Mouse (Mus musculus): Measurements from ENCODE around the gene Kremen1. TPM values are rescaled to one million over a fixed set of nuclear protein-coding genes. Genes with fewer than 3 reads are reported as not detected.

Kremen1 gene
- total and polyA plus RNA-seq, 3 experiments, result 1.3 to 4.1 TPM; not detected in 1

DNA sequence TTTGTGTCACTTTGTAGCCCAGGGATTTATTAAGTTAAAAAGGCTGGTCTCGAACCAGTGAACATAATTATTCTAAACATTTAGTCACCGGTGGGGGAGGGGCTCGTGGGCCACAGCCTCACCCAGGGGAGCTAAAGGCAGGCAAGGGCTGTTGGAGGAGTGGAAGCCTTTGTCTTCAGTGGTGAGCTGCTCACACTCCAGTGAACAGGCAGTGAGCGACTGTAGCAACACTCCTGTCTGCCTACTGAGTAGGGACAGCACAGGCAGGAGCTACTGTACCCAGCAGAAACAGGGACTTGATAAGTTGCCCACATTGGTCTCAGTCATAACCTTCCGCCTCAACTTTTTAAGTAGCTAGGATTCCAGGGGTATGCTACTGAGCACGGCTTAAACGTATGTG lies 64.8 kb downstream of the Kremen1 start:
- H3K27me3 ChIP-seq (ENCODE audit: control insufficient read depth in 1 of 2, insufficient read depth in 2 of 2, low read length in 2 of 2), result no peaks in the 10 kb centered on the region
- no peak for DNase-seq (ENCODE audit: low read depth, low spot score)
- no peak for TF ChIP-seq ZMIZ1 (IDR thresholded peaks at IDR 0.05; ENCODE audit: low read depth, low read length)
- TF ChIP-seq JUND (IDR thresholded peaks at IDR 0.05; ENCODE audit: low read depth, low read length), result no peak
- no peak for TF ChIP-seq HCFC1 (IDR thresholded peaks at IDR 0.05; ENCODE audit: low read depth, low read length)
- TF ChIP-seq RAD21 (IDR thresholded peaks at IDR 0.05; ENCODE audit: low read depth, low read length), result no peak
- no peak for TF ChIP-seq NRF1 (IDR thresholded peaks at IDR 0.05; ENCODE audit: insufficient read depth, low read depth, low read length, poor library complexity, severe bottlenecking)
- no peak for TF ChIP-seq SMC3 (IDR thresholded peaks at IDR 0.05; ENCODE audit: low read depth, low read length)
- no peak overlapping the region for H3K4me3 ChIP-seq (ENCODE audit: control insufficient read depth in 1 of 2, insufficient read depth in 1 of 2, low read depth in 2 of 2, low read length in 2 of 2)
- no peaks in the 10 kb centered on the region for H3K4me1 ChIP-seq (ENCODE audit: control insufficient read depth in 1 of 2, insufficient read depth in 2 of 2, low read length in 2 of 2)
- H3K9ac ChIP-seq (ENCODE audit: control insufficient read depth, low read depth, low read length, poor library complexity, severe bottlenecking), result no peak overlapping the region
- H3K36me3 ChIP-seq (ENCODE audit: control insufficient read depth in 1 of 2, insufficient read depth in 2 of 2, low read length in 2 of 2), result no peaks in the 10 kb centered on the region
- H3K79me2 ChIP-seq (ENCODE audit: control insufficient read depth, insufficient read depth, low read length, poor library complexity), result no peaks in the 10 kb centered on the region
- H3K9me3 ChIP-seq (replicated peaks; ENCODE audit: insufficient read depth, low read length), result no peaks in the 10 kb centered on the region
- H3K27ac ChIP-seq (ENCODE audit: control insufficient read depth, low read depth, low read length), result no peak overlapping the region

- Histone ChIP-seq H3K4me3 (ENCODE audit: control insufficient read depth in 1 of 2, insufficient read depth in 1 of 2, low read depth in 2 of 2, low read length in 2 of 2) (no peak overlapping the region), H3K27ac (ENCODE audit: control insufficient read depth, low read depth, low read length) (no peak overlapping the region), H3K79me2 (ENCODE audit: control insufficient read depth, insufficient read depth, low read length, poor library complexity) (no peaks in the 10 kb centered on the region), H3K4me1 (ENCODE audit: control insufficient read depth in 1 of 2, insufficient read depth in 2 of 2, low read length in 2 of 2) (no peaks in the 10 kb centered on the region), H3K27me3 (ENCODE audit: control insufficient read depth in 1 of 2, insufficient read depth in 2 of 2, low read length in 2 of 2) (peaks cover 0 to 8% of the 10 kb centered on the region in 2 experiments), H3K36me3 (ENCODE audit: control insufficient read depth in 1 of 2, insufficient read depth in 2 of 2, low read length in 2 of 2) (no peaks in the 10 kb centered on the region), H3K9me3 (replicated peaks; ENCODE audit: insufficient read depth, low read length) (no peaks in the 10 kb centered on the region), H3K9ac (ENCODE audit: control insufficient read depth, low read depth, low read length, poor library complexity, severe bottlenecking) (no peak overlapping the region)
- TF ChIP-seq GATA1 (IDR thresholded peaks at IDR 0.05; ENCODE audit: low read depth, low read length) (no peak), JUND (IDR thresholded peaks at IDR 0.05; ENCODE audit: low read depth, low read length) (no peak), ZNF384 (IDR thresholded peaks at IDR 0.05; ENCODE audit: low read depth, low read length) (no peak), RAD21 (IDR thresholded peaks at IDR 0.05; ENCODE audit: low read depth, low read length) (no peak), ZC3H11A (IDR thresholded peaks at IDR 0.05; ENCODE audit: low read depth, low read length) (no peak)
- DNase-seq (ENCODE audit: low read depth, low spot score), result no peak
These were observed 67.8 kb downstream of the Kremen1 start for GRCm38 (mm10) chr11:5193576-5193881.

GRCm38 (mm10) chr11:5192840-5193575 lies 68.3 kb downstream of the Kremen1 start:
- no peak overlapping the region for H3K27ac ChIP-seq (ENCODE audit: control insufficient read depth, low read depth, low read length)
- H3K9ac ChIP-seq (ENCODE audit: control insufficient read depth, low read depth, low read length, poor library complexity, severe bottlenecking), result no peak overlapping the region
- no peaks in the 10 kb centered on the region for H3K79me2 ChIP-seq (ENCODE audit: control insufficient read depth, insufficient read depth, low read length, poor library complexity)
- no peak for DNase-seq (ENCODE audit: low read depth, low spot score)
- H3K36me3 ChIP-seq (ENCODE audit: control insufficient read depth in 1 of 2, insufficient read depth in 2 of 2, low read length in 2 of 2), result no peaks in the 10 kb centered on the region
- TF ChIP-seq MYB (IDR thresholded peaks at IDR 0.05; ENCODE audit: low read depth, low read length) (no peak), MAFK (IDR thresholded peaks at IDR 0.05; ENCODE audit: borderline replicate concordance, low read depth, low read length) (no peak), POLR2AphosphoS5 (IDR thresholded peaks at IDR 0.05; ENCODE audit: borderline replicate concordance, low read depth, low read length) (no peak), MAZ (IDR thresholded peaks at IDR 0.05; ENCODE audit: low read depth, low read length) (no peak)
- H3K4me3 ChIP-seq (ENCODE audit: control insufficient read depth in 1 of 2, insufficient read depth in 1 of 2, low read depth in 2 of 2, low read length in 2 of 2), result no peak overlapping the region
- no peaks in the 10 kb centered on the region for H3K9me3 ChIP-seq (replicated peaks; ENCODE audit: insufficient read depth, low read length)
- peaks cover 0 to 8% of the 10 kb centered on the region in 2 experiments for H3K27me3 ChIP-seq (ENCODE audit: control insufficient read depth in 1 of 2, insufficient read depth in 2 of 2, low read length in 2 of 2)
- H3K4me1 ChIP-seq (ENCODE audit: control insufficient read depth in 1 of 2, insufficient read depth in 2 of 2, low read length in 2 of 2), result no peaks in the 10 kb centered on the region
